Mouse (Mus musculus) midbrain, embryonic 10.5 days (tissue): ENCODE data around the gene Asic3. TPM values are rescaled to one million over a fixed set of nuclear protein-coding genes. Genes with fewer than 3 reads are reported as not detected.

Source experiments
- DNase-seq: peaks from one replicate; pipeline ENCODE4 v3.0.0-alpha.2; 2017; ENCODE audit warnings: low spot score
- H3K27ac ChIP-seq: fragments of 300-500 bp; sonication (generic); replicated peaks from 2 replicates; pipeline ENCODE4 v1.5.1; 2016; ENCODE audit warnings: mild to moderate bottlenecking
- H3K27me3 ChIP-seq: fragments of 300-500 bp; sonication (generic); 2 replicates; pipeline ENCODE4 v1.6.1; 2016; ENCODE audit warnings: low read depth, mild to moderate bottlenecking; ENCODE audit not compliant: poor library complexity, severe bottlenecking
- H3K36me3 ChIP-seq: fragments of 300-500 bp; sonication (generic); 2 replicates; pipeline ENCODE4 v1.6.1; 2016; ENCODE audit warnings: mild to moderate bottlenecking, moderate library complexity
- H3K4me1 ChIP-seq: fragments of 300-500 bp; sonication (generic); 2 replicates; pipeline ENCODE4 v1.6.1; 2016
- H3K4me3 ChIP-seq: fragments of 300-500 bp; sonication (generic); 2 replicates; pipeline ENCODE4 v1.5.1; 2016; ENCODE audit warnings: mild to moderate bottlenecking, moderate library complexity
- H3K9me3 ChIP-seq: fragments of 300-500 bp; sonication (generic); replicated peaks from 2 replicates; pipeline ENCODE4 v1.6.1; 2016; ENCODE audit warnings: mild to moderate bottlenecking
- WGBS: fragments of 180-500 bp; shearing (Covaris S2); methylation state at CpG from one replicate; pipeline ENCODE4 v1.1.7; 2016; 5-methylcytosine and 5-hydroxymethylcytosine counted together
- polyA plus RNA-seq: library from polyadenylated mRNA; unstranded; fragments of >200 nt; fragmentation: Nextera tagmentation; extraction: Ambion mirVana; gene quantifications from 2 replicates; pipeline ENCODE4 v1.2.1, GENCODE M21; 2016

Gene Asic3
- 0.19 and 0.31 TPM in 2 replicates for polyA plus RNA-seq

- DNase-seq = no peak
- peaks cover 11% of the 10 kb centered on the region for H3K36me3 ChIP-seq
- H3K9me3 ChIP-seq = no peaks in the 10 kb centered on the region
- peaks cover 37% of the 10 kb centered on the region for H3K4me1 ChIP-seq
- 44% methylated on average over 11 of the region's 11 CpGs for WGBS
- H3K4me3 ChIP-seq = no peak within 1 kb of the TSS
- H3K27ac ChIP-seq = no peak within 1 kb of the TSS
- peaks cover 6% of the 10 kb centered on the region; the same call in 1 of the 2 replicates for H3K27me3 ChIP-seq
Measured at GRCm38 (mm10) chr5:24413042-24413693, at the start of gene Asic3. Gene Asic3, plus strand, starts transcription at chr5:24413392.

GRCm38 (mm10) chr5:24363467-24363866, 49.7 kb upstream of the Asic3 start:
- DNase-seq = no peak
- Histone ChIP-seq H3K4me3 (no peak overlapping the region), H3K27me3 (0 out of 2 replicates have a peak, but pooled peaks cover 9% of the 10 kb centered on the region), H3K36me3 (no peaks in the 10 kb centered on the region), H3K4me1 (peaks cover 23% of the 10 kb centered on the region), H3K9me3 (no peaks in the 10 kb centered on the region), H3K27ac (no peak overlapping the region)
- WGBS = 79% methylated on average over 2 of the region's 2 CpGs

DNA sequence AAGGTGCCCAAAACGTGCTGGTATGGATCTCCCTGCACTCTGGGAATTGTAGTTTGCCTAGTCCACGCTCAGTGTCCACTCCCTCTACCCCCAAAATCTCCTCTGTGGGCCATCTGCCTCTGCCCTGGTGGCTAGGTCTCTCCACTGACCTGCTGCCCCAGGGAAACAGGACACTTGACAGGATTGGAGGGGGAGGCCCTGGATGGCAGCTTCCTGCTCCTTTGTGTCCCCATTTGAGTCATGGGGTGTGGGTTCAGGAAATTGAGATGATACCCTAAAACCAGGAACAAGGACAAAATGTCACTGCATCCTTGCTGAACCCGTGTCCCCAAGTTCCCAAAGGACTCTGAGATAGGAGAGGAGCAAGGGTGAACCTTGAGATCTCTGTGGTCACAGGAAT, 49.1 kb upstream of the Asic3 start:
- Histone ChIP-seq H3K27ac (no peak overlapping the region), H3K4me3 (no peak overlapping the region), H3K4me1 (peaks cover 23% of the 10 kb centered on the region), H3K36me3 (no peaks in the 10 kb centered on the region), H3K27me3 (0 out of 2 replicates have a peak, but pooled peaks cover 9% of the 10 kb centered on the region), H3K9me3 (no peaks in the 10 kb centered on the region)
- WGBS = 55% methylated on average over 3 of the region's 3 CpGs
- DNase-seq = no peak

DNA sequence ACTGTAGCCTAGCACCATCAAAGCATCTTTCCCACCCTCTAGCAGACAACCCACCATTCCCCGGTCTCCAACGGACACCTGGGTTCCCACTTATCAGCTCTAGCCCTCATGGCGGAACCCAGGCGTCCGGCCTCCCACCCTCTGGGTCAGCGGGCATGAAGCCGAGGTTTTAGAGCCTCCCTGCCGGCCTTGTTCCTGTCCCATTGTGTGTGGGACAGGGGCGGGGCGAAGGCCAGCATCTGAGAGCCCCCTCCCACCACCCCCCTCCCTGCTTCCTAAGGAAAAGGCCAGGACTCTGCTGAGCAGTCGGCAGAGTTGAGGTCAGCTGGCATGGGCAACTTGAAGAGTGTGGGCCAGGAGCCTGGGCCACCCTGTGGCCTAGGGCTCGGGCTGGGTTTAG, 48.7 kb upstream of the Asic3 start, which contains the start of gene Nos3:
Gene Nos3, plus strand, starts transcription at position 303 of the 400 bp plus-strand sequence.
- DNase-seq = no peak
- peak within 1 kb of the TSS; percentile 14; the same call in 1 of the 2 replicates for H3K4me3 ChIP-seq
- H3K9me3 ChIP-seq = no peaks in the 10 kb centered on the region
- H3K27me3 ChIP-seq = 0 out of 2 replicates have a peak, but pooled peaks cover 9% of the 10 kb centered on the region
- H3K27ac ChIP-seq = peak within 1 kb of the TSS; percentile 15; the same call in 1 of the 2 replicates
- peaks cover 23% of the 10 kb centered on the region for H3K4me1 ChIP-seq
- 42% methylated on average over 12 of the region's 12 CpGs for WGBS
- H3K36me3 ChIP-seq = no peaks in the 10 kb centered on the region

GRCm38 (mm10) chr5:24364963-24365362, 48.2 kb upstream of the Asic3 start:
- whole genome bisulfite sequencing = 86% methylated on average over 10 of the region's 10 CpGs
- Histone ChIP-seq H3K4me1 (peaks cover 26% of the 10 kb centered on the region), H3K27me3 (0 out of 2 replicates have a peak, but pooled peaks cover 9% of the 10 kb centered on the region), H3K36me3 (no peaks in the 10 kb centered on the region), H3K27ac (peak overlapping the region; percentile 15; the same call in 1 of the 2 replicates), H3K9me3 (no peaks in the 10 kb centered on the region), H3K4me3 (0 out of 2 replicates have a peak overlapping the region, but pooled peaks have one; percentile 14)
- DNase-seq = no peak

DNA sequence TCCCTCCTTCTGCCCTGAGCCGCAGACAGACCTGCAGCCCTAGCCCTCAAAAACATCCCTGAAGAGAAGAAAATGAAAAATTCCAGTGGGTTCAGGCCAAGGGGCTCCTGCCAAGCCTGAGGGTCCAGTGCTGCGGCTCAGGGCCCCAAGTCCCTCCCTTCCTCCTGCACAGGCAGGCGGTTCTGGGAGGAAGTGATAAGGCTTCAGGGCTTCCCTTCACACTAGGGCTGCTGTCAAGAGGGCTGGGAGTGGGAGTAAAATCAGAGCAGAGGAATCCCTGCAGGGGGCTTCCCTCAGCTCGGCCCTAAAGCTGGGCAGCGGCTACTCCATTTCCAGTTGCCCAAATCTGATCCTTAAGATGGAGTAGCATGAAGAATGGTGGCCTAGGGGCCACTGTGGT, 47.7 kb upstream of the Asic3 start:
- Histone ChIP-seq H3K4me1 (peaks cover 26% of the 10 kb centered on the region), H3K27ac (0 out of 2 replicates have a peak overlapping the region, but pooled peaks have one; percentile 15), H3K27me3 (0 out of 2 replicates have a peak, but pooled peaks cover 9% of the 10 kb centered on the region), H3K4me3 (no peak overlapping the region), H3K36me3 (no peaks in the 10 kb centered on the region), H3K9me3 (no peaks in the 10 kb centered on the region)
- 55% methylated on average over 5 of the region's 5 CpGs for WGBS
- DNase-seq = no peak

DNA sequence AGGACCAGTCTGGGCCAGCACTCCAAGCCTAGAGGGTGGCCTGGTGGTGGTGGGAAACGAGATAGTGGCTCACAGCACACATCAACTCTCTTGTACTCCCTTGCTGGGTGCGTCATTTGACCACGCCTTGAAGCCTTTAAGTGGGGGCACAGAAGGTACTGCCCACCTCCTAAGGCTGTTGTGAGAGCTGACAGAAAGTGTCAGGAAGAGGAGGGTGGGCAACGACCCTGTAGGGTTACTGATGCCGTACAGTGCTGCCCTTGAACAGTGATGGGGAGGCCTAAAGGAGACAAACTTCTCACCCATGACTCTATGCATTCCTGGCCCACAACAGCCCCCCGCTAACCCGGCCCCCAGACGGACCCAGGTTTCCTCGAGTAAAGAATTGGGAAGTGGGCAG, 46.8 kb upstream of the Asic3 start:
- WGBS = 88% methylated on average over 9 of the region's 9 CpGs
- Histone ChIP-seq H3K36me3 (no peaks in the 10 kb centered on the region), H3K27ac (no peak overlapping the region), H3K4me1 (peaks cover 22% of the 10 kb centered on the region), H3K27me3 (peaks cover 9% of the 10 kb centered on the region; the same call in 1 of the 2 replicates), H3K9me3 (no peaks in the 10 kb centered on the region), H3K4me3 (no peak overlapping the region)
- no peak for DNase-seq

- DNase-seq = no peak
- Histone ChIP-seq H3K27me3 (peaks cover 3% of the 10 kb centered on the region; the same call in 1 of the 2 replicates), H3K36me3 (no peaks in the 10 kb centered on the region), H3K9me3 (no peaks in the 10 kb centered on the region), H3K27ac (0 out of 2 replicates have a peak overlapping the region, but pooled peaks have one; percentile 1), H3K4me1 (peaks cover 12% of the 10 kb centered on the region), H3K4me3 (no peak overlapping the region)
- 83% methylated on average over 9 of the region's 9 CpGs for WGBS
Measured at GRCm38 (mm10) chr5:24369767-24370166, 43.4 kb upstream of the Asic3 start.

DNA sequence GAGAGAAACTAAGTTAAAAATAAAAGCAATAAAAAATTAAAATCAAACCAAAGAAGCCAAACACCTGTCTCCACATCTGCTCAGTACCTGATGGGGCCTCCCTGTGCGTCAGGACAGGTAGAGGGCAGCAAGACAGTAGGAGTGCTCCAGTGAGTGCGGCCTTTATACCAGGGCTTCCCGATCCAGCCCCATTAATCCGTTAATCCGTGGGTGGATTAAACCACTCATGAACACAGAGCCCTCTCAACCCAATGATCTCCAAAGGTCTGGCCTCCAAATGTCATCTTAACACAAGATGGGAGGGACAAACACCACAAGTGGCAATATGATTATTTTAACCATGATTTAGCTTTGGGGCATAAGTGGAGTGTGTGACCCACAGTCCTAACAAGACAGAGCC, 39.4 kb upstream of the Asic3 start:
- H3K36me3 ChIP-seq = no peaks in the 10 kb centered on the region
- no peak overlapping the region for H3K4me3 ChIP-seq
- no peaks in the 10 kb centered on the region; the same call in 1 of the 2 replicates for H3K27me3 ChIP-seq
- 62% methylated on average over 5 of the region's 5 CpGs for WGBS
- peaks cover 17% of the 10 kb centered on the region for H3K4me1 ChIP-seq
- no peak overlapping the region for H3K27ac ChIP-seq
- H3K9me3 ChIP-seq = no peaks in the 10 kb centered on the region
- DNase-seq = no peak

DNA sequence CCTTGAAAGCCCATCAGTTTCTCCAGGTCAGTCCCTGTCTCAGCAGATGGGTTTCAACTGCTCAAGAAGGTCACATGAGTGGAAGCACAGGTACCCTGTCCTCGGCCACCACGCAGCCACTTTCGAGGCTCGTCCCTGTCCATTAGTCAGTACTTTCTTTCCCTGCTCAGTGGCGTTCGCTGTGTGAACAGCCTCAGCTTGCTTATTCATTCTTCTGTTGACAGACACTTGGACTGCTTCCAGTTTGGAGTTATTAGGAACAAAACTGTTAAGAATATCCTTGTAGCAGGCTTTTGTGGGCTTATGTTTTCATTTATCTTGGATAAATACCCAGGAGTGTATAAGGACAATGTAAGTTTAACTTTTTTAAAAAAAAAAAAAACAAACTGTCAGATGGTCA, 39.0 kb upstream of the Asic3 start:
- Histone ChIP-seq H3K27me3 (no peaks in the 10 kb centered on the region; the same call in 1 of the 2 replicates), H3K9me3 (no peaks in the 10 kb centered on the region)

DNA sequence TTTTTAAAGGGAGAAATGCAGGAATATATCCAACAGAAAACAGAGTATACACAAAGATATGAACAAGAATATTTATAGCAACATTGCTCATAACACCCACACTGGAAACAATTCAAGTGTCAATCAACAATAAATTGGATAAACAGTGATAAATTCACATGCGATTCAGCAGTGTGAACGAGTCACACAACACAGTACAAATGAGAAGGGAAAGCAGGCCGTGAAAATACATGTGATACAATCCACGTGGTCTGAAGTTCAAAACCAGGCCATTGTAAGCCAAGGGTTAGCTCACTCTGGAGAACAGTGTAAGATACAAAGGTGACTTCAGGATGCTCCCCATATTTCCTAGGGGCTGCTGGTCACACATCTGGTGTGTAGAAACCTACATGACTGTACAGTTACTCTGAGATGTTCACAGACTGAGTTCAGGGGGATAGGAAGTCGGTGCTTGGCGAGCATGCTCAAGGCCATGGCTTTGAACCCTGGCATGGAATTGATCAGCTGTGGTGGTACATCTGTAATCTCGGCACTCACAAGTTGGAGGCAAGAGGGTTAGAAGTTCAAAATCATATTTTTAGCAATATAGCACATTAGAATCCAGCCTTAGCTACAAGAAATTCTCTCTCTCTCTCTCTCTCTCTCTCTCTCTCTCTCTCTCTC, 38.4 kb upstream of the Asic3 start:
- no peak overlapping the region for H3K27ac ChIP-seq
- WGBS = 90% methylated on average over 7 of the region's 7 CpGs
- no peaks in the 10 kb centered on the region for H3K36me3 ChIP-seq
- no peaks in the 10 kb centered on the region for H3K9me3 ChIP-seq
- no peaks in the 10 kb centered on the region; the same call in 1 of the 2 replicates for H3K27me3 ChIP-seq
- no peak for DNase-seq
- peaks cover 19% of the 10 kb centered on the region for H3K4me1 ChIP-seq
- H3K4me3 ChIP-seq = no peak overlapping the region

More for the DNA sequence above, 39.0 kb upstream of the Asic3 start:
- H3K27ac ChIP-seq = no peak overlapping the region
- H3K36me3 ChIP-seq = no peaks in the 10 kb centered on the region
- no peak for DNase-seq
- peaks cover 17% of the 10 kb centered on the region for H3K4me1 ChIP-seq
- H3K4me3 ChIP-seq = no peak overlapping the region
- WGBS = 85% methylated on average over 6 of the region's 6 CpGs

GRCm38 (mm10) chr5:24378700-24379099, 34.5 kb upstream of the Asic3 start:
- H3K4me1 ChIP-seq = peaks cover 38% of the 10 kb centered on the region
- 80% methylated on average over 2 of the region's 2 CpGs for WGBS
- 0 out of 2 replicates have a peak overlapping the region, but pooled peaks have one; percentile 14 for H3K27ac ChIP-seq
- H3K9me3 ChIP-seq = no peaks in the 10 kb centered on the region
- no peaks in the 10 kb centered on the region for H3K27me3 ChIP-seq
- DNase-seq = no peak
- no peak overlapping the region for H3K4me3 ChIP-seq
- H3K36me3 ChIP-seq = no peaks in the 10 kb centered on the region

DNA sequence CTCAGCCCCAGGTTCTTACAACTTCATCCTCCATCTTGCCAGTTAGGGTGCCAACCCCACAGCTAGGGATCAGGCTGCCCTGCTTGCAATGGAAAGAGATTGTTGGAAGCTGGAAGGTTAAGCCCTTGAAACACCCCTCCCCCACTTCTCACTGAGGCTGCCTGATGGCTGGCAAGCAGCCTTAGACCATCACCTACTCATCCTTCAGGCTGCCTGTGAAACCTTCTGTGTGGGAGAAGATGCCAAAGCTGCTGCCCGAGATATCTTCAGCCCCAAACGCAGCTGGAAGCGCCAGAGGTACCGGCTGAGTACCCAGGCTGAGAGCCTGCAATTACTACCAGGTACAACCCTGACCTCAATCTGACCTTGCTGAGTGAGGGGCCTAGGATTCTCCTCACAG, 33.7 kb upstream of the Asic3 start:
- H3K27me3 ChIP-seq = peaks cover 3% of the 10 kb centered on the region
- 84% methylated on average over 4 of the region's 4 CpGs for WGBS
- peaks cover 43% of the 10 kb centered on the region for H3K4me1 ChIP-seq
- H3K4me3 ChIP-seq = no peak overlapping the region
- no peaks in the 10 kb centered on the region for H3K36me3 ChIP-seq
- H3K9me3 ChIP-seq = no peaks in the 10 kb centered on the region
- no peak overlapping the region for H3K27ac ChIP-seq
- DNase-seq = no peak
